Mouse (Mus musculus): ENCODE measurements around the gene Crp. TPM values are rescaled to one million over a fixed set of nuclear protein-coding genes. Genes with fewer than 3 reads are reported as not detected.

Gene Crp
- polyA plus RNA-seq (2015; fragmentation: Nextera tagmentation; extraction: Ambion mirVana), result 0.18 TPM in 1 of 2 replicates, not detected in the other

DNA sequence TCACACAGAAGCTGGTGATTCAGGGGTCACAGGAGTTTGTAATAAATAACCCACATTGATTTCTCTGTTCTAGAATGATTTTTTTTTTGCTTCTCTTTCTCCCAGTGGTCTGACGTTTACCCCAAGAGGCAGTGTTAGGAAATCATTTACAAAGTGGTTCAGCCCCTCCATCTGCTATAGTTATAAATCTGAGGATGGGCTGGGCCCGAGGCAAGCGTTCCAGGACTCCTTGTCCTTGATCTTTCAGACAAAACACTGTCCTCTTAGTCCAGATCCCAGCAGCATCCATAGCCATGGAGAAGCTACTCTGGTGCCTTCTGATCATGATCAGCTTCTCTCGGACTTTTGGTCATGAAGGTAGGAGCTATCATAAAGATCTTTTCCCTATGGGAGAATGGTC is at the start of gene Crp:
Crp (plus strand) TSS at position 212 of the 400 bp plus-strand sequence.

Other genes starting within 250 kb of the Crp start
- 1.2 and 1.3 TPM in 2 replicates for gene Slamf9, start 222.7 kb upstream of the Crp start, polyA plus RNA-seq (2015; fragmentation: Nextera tagmentation; extraction: Ambion mirVana)
- 1.5 and 1.7 TPM in 2 replicates for gene Igsf9, start 216.3 kb upstream of the Crp start, polyA plus RNA-seq (2015; fragmentation: Nextera tagmentation; extraction: Ambion mirVana)
- 162 and 194 TPM in 2 replicates for gene Tagln2, start 198.0 kb upstream of the Crp start, polyA plus RNA-seq (2015; fragmentation: Nextera tagmentation; extraction: Ambion mirVana)
- 2.2 and 2.6 TPM in 2 replicates for gene Cfap45, start 177.3 kb upstream of the Crp start, polyA plus RNA-seq (2015; fragmentation: Nextera tagmentation; extraction: Ambion mirVana)
- gene Vsig8, start 142.1 kb upstream of the Crp start, polyA plus RNA-seq (2015; fragmentation: Nextera tagmentation; extraction: Ambion mirVana), result 0.13 TPM in 1 of 2 replicates, not detected in the other
- gene Slamf8, start 107.5 kb upstream of the Crp start, polyA plus RNA-seq (2015; fragmentation: Nextera tagmentation; extraction: Ambion mirVana), result 0.20 and 0.69 TPM in 2 replicates
- 0.28 and 0.29 TPM in 2 replicates for gene Fcrl6, start 95.5 kb upstream of the Crp start, polyA plus RNA-seq (2015; fragmentation: Nextera tagmentation; extraction: Ambion mirVana)
- gene Dusp23, start 65.1 kb upstream of the Crp start, polyA plus RNA-seq (2015; fragmentation: Nextera tagmentation; extraction: Ambion mirVana), result 5.5 and 8.1 TPM in 2 replicates
- 0.58 and 1.4 TPM in 2 replicates for gene Apcs, start 197.0 kb downstream of the Crp start, polyA plus RNA-seq (2015; fragmentation: Nextera tagmentation; extraction: Ambion mirVana)